Mouse (Mus musculus): ENCODE results near the gene Vsig2.

Gene Vsig2

DNA sequence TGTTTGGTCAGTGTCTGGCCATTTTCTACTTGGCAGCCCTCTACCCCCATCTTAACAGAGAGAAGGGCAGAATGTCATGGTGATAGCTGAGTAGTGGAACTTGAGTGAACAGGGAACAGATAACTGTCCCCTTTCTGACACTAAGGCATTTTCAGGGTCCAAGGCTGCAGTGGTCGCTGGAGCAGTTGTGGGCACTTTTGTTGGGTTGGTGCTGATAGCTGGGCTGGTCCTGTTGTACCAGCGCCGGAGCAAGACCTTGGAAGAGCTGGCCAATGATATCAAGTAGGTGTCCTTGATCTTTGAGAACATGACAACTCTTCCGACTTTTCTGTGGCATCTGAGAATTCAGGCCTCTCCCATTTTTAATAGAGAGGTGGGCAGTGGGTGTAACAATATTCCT, 2.2 kb upstream of the Vsig2 start:
- no peak for DNase-seq (ENCODE audit: low read depth, low spot score)

DNA sequence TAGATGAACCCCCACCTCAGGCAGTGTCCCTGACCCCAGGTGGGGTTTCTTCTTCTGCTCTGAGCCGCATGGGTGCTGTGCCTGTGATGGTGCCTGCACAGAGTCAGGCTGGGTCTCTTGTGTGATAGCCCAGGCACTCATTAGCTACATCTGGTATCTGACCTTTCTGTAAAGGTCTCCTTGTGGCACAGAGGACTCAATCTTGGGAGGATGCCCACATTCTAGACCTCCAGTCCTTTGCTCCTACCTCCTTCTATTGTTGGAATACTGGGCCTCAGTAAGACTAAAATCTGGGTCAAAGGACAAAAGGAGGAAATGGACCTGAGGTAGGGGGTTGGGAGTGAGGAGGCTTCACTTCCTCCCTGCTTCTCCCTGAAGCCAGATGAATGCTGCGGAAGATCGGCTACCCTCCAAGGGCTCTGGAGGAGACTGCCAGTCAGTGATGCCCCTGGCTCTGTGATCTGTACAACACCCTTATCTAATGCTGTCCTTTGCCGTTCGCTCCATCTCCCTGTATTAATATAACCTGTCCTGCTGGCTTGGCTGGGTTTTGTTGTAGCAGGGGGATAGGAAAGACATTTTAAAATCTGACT, 1.3 kb upstream of the Vsig2 start:
- no peak for DNase-seq (ENCODE audit: low read depth, low spot score)

- DNase-seq (ENCODE audit: low read depth, low spot score), result no peak
These were observed 1.2 kb downstream of the Vsig2 start for GRCm38 (mm10) chr9:37540226-37540625.

GRCm38 (mm10) chr9:37540701-37541575, 1.9 kb downstream of the Vsig2 start:
- DNase-seq (ENCODE audit: low read depth, low spot score), result no peak

- DNase-seq (ENCODE audit: low read depth, low spot score), result no peak
These were observed 3.0 kb downstream of the Vsig2 start for GRCm38 (mm10) chr9:37541851-37542642.

DNA sequence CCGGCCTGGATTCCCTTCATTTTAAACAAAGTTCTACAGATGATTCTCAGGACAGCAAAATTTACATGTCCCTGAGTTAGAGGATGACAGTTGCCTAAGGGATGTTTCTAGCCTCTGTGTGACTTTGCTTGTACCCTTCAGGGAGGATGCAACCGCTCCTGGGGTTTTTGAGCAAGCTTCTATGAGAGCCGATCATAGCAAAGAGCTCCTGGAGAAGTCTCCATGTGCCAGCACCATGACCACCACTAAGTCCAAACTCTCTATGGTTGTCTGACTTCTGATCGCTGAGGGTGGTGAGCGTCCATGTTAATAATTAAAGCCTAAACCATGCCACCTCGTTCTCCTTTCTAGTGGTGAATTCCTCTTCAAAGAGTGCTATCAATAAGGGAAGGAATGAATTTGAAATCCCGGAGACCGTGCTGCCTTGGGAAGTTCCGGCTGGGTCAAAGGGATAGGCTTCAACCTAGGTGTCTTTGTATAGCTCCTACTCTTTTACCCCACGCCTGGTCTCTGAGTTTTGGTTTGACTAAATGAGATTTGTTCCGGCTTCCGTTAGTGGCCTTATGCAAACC, 4.9 kb downstream of the Vsig2 start:
- no peak for DNase-seq (ENCODE audit: low read depth, low spot score)

DNA sequence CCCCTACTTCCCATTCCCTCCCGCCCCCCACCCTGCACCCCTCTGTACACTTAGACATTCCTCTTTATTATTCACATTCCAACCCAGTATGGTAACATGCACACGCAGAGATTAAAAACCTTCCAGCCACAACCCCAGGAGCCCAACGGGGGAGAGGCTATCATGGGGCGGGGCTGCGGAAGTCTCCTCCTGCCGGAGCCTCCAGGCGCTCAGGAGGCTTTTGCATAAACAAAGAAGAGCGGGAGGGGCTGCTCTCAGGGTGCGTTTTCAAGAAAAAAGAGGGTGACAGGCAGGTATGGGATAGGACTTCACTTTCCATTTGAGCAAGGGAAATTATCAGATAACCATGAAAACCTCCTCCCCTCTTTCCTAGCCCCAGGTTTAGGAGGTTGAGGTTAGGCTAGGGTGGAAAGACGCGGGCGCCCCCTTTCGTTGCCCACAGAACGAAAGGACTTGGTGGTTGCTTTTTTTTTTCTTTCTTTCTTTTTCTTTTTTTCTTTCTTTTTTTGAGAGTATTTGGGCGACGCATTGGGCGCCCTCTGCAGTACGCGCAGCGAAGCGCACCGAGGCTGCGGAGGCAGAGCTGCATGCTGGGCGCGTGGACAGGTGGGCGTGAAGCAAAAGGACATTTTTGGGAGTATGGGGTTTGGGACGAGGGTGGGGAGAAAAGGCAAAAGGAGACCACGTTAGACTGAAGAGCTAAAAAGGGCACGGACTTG, 5.6 kb downstream of the Vsig2 start:
- peak; percentile 71 for DNase-seq (ENCODE audit: low read depth, low spot score)

DNA sequence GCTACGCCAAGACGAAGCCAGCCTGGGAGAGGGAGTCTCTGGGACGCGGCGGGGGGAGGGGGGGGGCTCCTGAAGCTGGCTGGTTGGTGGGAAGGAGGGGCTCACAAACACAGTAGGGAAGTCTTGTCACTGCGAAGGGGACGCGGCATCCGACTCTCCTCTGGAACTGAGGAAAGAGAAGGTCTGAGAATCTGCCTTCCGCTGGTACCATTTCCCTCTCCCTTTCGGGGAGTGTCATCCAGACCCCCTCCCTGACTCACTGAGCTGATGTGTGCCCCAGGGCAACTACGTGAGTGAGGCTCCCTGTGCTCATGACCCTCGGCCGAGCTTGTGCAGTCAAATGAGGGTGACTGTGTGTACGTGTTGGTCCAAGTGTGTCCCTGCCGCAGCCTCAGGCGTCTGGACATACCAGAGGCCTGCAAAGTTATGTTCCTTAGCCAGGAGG, 6.1 kb downstream of the Vsig2 start:
- DNase-seq (ENCODE audit: low read depth, low spot score), result no peak

- no peak for DNase-seq (ENCODE audit: low read depth, low spot score)
These were observed 6.9 kb downstream of the Vsig2 start for GRCm38 (mm10) chr9:37545847-37546452.

DNA sequence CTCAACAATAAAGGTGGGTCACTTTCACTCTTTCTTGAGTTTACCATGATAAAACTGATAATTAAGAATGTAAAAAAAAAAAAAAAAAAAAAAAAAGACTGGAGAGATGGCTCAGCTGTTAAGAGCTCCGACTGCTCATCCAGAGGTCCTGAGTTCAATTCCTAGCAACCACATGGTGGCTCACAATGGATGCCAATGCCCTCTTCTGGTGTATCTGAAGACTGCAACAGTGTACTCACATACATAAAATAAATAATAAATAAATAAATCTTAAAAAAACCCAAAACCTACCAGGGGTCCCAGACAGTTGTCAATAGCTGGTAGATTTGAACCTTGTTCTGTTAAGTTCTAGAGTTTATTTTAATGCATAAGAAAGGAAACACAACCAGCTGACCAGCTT, 7.8 kb downstream of the Vsig2 start:
- DNase-seq (ENCODE audit: low read depth, low spot score), result no peak

GRCm38 (mm10) chr9:37550435-37550834, 11.4 kb downstream of the Vsig2 start:
- no peak for DNase-seq (ENCODE audit: low read depth, low spot score)

GRCm38 (mm10) chr9:37551751-37552531, 12.9 kb downstream of the Vsig2 start:
- DNase-seq (ENCODE audit: low read depth, low spot score), result no peak

DNA sequence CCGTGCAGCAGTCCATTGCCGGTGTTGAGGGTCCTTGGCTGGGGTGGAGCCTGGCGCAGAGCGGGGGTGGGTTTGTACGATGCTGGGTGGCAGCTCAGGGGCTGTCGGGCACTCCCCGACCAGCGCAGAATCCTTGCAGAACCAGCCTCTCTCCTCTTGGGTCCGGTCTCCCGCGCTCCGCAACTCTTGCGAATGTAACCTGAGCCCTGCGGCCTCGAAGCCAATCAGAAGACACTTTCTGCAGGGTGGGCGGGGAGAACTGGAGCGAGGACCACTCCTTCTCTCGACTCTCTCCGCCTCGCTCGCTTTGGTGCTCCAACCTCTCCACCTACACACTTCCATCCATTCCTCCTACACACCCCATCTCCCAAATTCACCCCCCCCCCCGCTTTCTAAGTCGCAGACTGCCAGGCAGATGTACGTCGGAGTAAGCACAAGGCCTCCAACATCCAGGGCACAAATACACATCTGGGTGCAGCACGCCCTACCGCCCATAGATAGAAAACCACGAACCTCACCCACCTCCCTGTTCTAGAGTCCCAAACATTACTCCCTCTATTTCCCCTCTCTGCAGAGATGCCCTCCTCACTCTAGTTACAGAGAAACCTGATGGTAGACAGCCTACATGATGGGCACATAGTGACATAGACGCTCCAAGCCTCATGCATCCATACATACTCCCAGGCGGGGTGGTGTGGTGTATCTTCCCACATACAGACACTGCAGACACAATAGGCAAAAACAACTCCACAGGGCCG, 13.7 kb downstream of the Vsig2 start, which contains the start of gene Nrgn:
Gene Nrgn, minus strand, starts transcription at position 369 of the 758 bp plus-strand sequence.
- DNase-seq (ENCODE audit: low read depth, low spot score), result peak; percentile 89

GRCm38 (mm10) chr9:37554279-37554678, 15.2 kb downstream of the Vsig2 start:
- DNase-seq (ENCODE audit: low read depth, low spot score), result no peak

- no peak for DNase-seq (ENCODE audit: low read depth, low spot score)
These were observed 16.0 kb downstream of the Vsig2 start, which contains the start of gene Siae for GRCm38 (mm10) chr9:37554838-37555748. Gene Siae, plus strand, starts transcription at chr9:37555698.

DNA sequence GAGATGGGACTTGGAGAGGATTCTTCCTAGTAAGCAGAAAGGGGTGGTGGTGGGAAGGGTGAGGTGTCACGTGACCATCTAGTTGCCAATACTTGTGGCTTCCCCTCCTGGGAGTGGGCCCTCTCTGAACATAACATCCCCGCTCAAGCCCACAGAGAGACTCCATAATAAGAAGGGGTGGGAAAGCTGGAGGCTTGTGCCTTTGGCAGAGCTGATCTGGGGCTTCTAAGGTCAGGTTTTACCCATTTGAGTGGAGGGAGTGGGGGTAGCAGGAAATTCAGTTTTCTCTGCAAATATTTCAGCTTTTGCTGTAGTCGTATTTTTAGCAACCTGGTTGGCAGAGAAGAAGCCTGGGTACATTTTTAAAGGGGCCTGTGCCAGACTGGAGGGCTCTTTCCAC, 17.3 kb downstream of the Vsig2 start:
- no peak for DNase-seq (ENCODE audit: low read depth, low spot score)

DNA sequence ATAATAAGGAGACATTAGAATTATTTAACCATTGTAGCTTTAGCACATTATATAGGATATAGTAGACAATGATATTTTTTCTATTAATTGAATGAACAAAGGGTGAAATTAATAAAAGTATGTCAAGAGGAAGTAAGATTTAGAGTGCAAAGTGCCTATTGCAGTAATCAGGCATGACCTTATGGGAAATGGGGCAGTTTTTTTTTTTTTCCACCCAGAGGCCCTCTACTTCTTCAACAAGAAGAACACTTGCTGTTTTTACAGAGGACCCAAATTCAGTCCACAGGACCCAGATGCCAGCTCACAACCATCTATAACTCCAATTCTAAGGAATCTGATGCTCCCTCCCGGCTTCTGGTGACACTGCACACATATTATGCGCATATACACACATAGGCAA, 21.6 kb downstream of the Vsig2 start:
- DNase-seq (ENCODE audit: low read depth, low spot score), result no peak

- DNase-seq (ENCODE audit: low read depth, low spot score), result no peak
These were observed 24.8 kb downstream of the Vsig2 start for GRCm38 (mm10) chr9:37563805-37564204.

Data from mesoderm, embryonic 11.5 days (tissue).